Mouse (Mus musculus) ovary, adult 18-20 months (tissue): ENCODE measurements around the gene 1700001C19Rik.
"Not testable (repeated sequence)": the region's sequence is repeated elsewhere in the genome, so short reads cannot be mapped to it uniquely, and the experiment has no call there.

Source experiments
- DNase-seq: peaks from one replicate; pipeline ENCODE4 v3.0.0; 2022; ENCODE audit warnings: low spot score, mixed read lengths

Gene 1700001C19Rik

DNA sequence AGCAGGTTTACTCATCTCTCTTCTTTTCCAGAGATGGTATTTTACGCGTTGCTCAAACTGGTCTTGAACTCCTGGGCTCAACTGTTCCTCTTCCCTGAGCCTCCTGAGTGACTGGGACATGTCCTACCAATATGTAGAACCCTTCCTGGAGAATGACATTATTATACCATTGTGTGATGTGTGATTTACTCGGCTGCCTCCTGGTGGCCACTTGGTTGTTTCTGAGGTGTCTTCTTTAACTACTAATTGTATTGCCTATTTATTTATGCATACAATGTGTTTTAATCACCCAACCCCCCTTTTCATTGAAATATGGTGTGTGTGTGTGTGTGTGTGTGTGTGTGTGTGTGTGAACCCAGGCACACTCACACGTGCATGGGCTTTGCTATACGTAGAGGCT is 6.4 kb downstream of the 1700001C19Rik start:
- DNase-seq, result no peak

DNA sequence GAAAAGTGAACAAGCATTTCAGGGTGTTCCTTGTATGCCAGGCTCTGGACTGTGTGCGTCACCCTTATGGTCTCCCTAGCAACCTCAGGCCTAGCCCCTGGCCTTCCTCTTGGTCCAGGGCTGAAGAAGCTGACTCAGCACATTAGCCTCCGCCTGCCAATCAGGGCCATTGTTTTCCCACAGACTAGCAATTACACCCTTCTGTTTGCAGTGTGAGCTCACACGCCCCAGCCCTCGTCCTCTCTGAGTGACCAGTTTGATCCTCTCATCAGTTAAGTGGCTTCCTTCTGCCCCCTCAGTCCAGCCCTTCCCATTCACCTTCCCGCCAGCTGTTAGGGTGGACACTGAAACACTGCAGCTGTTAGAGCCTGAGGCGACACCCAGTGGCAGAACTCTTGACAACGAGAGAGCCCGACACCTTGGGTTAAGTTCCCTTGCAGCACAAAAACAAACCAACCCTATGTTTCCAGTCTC is 8.3 kb downstream of the 1700001C19Rik start:
- no peak for DNase-seq

DNA sequence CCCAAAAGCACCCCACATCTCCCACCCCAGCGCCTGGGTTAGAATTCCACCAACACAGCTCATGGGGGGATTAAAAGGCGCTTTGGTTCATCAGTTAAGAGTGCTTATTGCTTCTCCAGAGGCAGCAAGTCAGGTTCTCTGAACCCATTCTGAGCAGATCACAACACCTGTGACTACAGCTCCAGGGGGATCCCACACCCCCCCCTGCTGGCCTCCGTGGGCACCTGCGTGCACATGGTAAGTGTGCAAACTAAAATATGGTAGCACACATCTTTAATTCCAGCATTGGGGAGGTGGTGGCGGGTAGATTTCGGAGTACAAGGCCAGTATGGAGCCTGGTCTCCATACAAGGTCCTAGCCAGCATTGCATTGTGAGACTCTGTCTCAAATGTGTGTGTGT is 9.9 kb downstream of the 1700001C19Rik start:
- DNase-seq, result no peak

DNA sequence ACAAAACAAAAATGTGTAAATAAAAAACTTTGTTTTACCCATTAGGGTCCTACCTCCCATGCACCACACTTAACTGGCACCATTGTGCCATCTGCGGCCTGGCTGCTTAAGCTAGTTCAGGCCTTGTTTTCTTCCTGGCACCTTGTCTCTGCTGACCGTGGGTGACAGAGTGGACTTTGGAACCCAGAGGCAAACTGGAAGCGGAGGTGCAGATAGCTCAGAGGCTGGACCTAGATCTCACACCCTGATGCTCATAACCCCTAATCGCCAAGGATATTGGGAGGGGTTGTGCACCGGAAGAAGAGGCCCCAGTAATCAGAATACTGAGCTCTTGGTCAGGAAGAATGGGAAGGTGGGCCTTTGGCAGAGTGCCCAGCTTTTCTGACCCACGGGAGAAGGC is 13.0 kb downstream of the 1700001C19Rik start:
- no peak for DNase-seq

DNA sequence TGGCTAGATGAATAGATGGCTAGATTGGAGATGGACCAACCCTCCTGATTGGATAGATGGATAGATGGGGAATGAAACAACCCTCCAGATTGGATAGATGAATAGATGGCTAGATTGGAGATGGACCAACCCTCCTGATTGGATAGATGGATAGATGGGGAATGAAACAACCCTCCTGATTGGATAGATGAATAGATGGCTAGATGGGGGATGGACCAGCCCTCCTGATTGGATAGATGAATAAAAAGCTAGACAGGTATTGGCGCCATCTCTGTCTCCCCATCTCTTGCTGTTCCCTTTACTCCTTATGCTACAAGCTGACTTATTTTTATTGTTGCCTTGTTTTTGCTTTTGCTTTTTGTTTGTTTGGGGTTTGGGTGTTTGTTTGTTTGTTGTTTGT is 14.6 kb downstream of the 1700001C19Rik start:
- not testable (repeated sequence) for DNase-seq

DNA sequence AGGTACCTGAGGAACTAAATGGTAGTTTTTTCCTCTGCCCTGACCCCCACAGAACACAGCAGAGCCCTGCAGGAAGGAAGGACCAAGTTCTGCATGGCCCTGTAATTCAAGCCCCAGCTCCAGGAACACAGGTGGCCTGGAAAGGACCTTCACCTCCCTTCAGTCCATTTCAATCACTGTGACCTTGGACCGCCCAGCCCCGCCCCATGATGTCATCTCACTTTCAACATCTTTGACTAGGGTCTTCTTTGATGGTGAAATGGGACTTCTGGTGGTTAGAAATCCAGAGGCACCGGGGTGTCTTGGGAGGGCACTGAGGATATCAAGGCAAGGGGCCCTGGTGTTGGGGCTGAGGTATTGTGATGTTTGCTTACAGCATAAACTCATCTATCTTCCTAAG is 15.6 kb downstream of the 1700001C19Rik start:
- DNase-seq, result no peak

DNA sequence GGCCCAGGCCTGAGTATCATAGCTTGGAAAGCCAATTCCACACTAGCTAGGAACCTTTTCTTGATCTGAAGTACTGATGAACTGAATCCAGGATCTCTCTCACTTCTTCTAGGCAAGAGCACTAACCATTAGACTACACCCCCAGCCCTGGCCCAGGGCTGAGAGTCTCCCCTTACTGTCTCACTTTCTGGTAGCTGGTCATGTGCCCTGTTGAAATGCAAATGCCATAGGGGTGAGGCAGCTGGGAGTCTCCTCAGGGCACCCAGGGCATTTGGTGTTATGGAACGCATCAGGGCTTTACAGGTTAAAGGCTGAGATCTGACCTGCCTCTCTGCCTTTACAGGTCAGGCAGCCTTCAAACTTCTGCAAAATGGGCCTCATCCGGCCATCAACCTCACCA is 17.0 kb downstream of the 1700001C19Rik start:
- no peak for DNase-seq

DNA sequence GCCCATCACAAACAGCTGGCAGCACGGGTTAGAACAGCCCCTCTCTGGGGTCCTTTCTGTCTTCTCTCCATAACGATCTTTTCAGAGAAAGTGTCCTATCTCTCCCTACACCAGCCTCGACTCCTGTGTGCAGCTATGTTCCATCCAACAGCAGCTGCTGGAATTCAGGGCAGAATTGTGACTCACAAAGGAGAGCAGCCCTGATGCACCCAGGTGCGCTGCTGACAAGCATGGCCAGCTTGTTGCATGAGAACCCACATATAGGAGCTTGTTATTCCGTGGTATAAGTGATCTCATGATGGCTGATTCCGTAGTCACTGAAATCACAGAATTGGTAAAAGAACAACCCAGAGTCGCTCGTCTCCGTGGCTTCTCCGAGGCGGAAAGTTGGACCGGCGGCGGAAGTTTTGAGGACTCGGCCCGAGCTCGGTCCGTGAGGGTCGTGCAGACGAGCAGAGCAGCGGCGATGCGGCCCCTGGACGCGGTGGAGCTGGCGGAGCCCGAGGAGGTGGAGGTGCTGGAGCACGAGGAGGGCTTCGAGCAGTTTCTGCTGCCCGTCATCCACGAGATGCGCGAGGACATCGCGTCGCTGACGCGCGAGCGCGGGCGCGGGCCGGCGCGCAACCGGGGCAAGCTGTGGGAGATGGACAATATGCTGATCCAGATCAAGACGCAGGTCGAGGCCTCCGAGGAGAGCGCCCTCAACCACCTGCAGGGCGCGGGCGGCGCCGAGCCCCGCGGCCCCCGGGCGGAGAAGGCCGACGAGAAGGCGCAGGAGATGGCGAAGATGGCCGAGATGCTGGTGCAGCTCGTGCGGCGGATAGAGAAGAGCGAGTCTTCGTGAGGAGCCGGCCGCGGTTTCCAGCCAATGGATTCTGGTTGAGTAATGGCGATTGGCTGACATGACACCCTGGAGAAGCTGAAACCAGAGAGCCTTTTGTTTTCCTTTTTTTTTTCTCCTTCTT is 27.0 kb downstream of the 1700001C19Rik start:
- DNase-seq, result not testable (repeated sequence)

DNA sequence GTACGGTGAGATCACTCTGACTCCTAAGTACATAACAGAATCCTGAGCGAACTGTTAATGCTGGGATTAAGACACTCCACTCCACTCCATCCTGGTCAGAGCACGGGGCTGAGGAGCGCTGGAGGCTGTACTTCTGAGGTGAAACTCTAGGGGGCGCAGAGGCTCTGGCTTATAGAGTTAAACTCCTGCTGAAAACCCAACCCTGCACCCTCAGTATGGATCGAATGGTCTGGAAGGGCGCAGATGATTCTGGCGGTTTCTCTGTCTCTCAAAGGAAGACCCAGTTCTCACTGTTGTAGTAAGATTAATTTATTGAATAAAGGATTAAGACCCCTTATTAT is 28.6 kb downstream of the 1700001C19Rik start:
- DNase-seq, result no peak

DNA sequence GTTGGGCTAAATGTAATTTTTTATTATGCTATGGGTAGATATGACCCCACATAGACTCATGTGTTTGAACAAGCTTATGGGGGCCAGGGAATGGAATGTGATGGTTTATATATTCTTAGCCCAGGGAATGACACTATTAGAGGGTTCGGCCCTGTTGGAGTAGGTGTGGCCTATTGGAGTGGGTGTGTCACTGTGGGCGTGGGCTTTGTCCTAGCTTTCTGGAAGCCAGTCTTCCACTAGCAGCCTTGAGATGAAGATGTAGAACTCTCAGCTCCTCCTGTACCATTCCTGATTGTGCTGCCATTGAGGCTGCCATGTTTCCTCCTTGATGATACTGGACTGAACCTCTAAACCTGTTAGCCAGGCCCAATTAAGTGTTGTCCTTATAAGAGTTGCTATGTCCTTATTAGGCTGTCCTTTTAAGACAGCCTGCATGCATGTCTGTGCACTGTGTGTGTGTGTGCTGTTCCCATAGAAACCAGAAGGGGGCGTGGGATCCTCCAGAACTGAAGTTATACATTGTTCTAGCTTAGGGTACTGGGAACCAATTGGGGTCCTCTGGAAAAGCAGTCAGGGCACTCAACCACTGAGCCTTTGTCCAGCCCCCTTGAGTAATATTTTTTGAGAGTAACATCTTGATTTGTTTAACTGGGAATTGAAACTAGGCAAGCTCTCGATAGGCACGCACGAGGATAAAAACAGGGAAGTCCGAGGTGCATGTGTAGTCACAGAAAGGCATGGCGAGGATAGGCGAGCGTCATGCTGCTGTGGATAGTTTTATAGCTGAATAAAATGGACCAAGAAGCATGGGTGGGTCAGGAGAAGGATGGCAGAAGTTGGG is 29.2 kb downstream of the 1700001C19Rik start:
- no peak for DNase-seq

DNA sequence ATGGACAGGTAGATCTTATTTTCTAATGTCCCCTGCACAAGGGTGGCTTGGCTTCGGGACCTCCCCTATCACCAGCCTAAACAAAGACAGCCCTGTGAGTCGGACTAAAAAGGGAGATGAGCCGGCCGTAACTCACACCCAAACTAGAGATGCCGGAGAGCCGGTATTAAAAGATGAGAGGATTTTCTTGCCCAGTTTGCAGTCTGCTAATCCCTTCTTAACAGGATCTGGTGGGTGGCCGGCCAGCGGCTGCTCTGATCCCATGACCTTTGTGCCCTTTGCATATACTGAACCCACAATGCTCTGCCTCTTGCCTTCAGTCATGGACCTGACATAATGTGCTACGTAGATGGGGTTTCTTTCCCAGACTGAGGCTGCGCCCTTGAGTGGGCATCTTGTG is 36.7 kb downstream of the 1700001C19Rik start, which contains the start of gene Guca1a:
Guca1a (minus strand) TSS at position 134 of the 400 bp plus-strand sequence.
- DNase-seq, result no peak

DNA sequence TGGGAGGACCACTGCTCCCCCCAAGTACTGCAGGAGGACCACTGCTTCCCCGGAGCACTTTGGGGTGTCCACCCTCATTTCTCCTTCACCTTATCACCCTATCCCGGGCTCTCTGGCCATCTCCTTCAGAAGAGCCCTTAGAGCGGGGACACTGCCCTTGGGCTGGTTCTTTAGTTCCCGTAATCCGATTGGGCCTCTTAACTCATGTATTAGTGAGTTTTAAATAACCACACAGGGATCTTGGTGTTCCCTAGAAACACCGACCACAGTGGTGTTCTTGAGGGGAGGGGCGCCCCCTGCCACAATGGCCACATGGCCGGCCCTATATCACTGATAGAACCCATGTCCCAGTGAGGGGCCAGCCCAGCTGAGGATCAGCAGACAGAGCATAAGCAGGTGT is 38.1 kb downstream of the 1700001C19Rik start:
- DNase-seq, result no peak

DNA sequence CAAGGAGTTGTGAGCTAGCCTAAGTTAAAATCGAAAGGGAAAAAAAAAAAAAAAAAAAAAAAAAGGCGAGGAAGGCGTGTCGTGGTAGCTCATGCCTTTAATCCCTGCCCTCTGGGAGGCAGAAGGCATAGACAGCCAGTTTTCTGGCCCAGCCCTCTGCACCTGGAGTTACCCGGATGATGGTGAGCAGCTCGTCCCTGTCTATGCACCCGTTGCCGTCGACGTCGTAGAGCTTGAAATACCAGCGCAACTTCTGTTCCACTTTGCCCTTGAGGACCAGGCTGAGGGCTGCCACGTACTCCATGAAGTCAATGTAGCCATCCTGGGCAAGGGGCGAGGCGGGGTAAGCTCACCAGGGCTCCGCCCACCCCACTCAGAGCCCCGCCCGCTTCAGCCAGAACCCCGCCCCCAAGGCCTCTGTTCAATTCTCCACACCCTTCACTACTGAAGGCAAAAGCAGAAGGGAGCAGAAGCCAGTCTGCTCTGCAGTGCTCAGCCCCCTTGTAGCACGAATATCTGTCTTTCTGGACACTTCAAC is 41.7 kb downstream of the 1700001C19Rik start:
- peak; percentile 35 for DNase-seq

DNA sequence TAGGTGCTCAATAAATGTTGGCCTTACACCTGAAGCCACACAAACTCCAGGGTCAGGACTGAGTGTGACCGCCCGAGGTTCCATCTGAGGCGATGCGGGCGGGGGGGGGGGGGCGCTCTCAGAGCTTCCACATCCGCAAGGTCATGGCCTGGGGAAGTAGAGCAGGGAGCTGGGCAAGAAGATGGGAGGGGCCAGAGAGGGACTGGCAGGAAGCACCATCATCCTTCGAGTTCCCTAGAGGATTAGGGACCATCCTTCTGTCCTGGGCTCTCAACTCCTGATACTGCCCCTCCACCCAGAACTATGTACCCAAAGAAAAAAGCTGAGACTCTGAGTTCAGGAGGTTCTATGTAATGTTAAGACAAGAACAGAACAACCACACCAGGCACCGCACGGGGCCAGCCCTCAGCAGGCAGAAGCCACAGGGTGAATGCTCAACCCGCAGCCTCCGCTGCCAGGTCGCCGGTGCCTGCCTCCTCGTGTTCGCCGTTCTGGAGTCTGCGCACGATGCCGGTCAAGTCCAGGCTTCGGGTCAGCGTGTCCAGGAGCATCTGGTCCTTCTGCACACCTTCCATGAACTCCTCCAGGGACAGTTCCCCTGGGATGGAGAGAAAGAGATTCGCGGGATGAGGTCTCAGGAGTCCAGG is 42.8 kb downstream of the 1700001C19Rik start:
- DNase-seq, result no peak

DNA sequence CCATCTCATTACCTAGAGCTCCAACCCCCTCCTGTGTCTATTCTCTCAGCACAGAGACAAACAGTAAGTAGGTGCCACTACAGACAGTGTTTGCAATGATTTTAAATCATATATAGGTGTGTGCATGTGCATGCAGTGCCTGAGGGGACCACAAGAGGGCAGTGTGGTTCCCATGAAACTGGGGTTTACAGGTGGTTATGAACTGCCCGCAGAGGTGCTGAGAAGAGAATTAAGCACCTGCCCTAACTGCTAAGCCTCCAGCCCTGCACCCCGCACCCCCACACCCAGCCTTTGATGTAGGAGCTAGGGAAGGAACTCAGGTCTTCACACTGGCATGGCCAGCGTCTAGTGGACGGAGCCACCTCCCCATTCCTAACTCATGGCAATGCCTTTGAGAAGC is 50.5 kb downstream of the 1700001C19Rik start:
- DNase-seq, result no peak

DNA sequence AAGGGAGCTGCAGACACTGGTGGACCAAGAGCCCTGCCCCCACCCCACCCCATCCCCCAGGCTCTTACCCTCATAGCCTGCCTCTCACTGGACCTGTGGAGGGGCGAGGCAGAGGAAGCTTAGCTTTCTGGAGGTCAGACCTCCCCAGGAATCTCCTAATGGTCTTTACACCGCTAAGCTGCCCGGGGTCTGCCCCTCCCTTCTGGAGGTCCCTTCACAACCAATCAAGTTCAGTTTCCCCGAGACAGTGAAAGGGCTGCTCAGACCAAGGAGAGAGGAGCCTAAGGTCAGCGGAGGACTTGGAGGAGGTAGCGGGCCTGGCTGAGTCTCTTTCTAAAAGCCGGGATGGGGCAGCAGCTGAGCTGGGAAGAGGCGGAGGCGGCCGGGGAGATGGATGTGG is 52.0 kb downstream of the 1700001C19Rik start, which contains the start of gene Guca1b:
Guca1b (plus strand) TSS at position 249 of the 400 bp plus-strand sequence.
- no peak for DNase-seq

DNA sequence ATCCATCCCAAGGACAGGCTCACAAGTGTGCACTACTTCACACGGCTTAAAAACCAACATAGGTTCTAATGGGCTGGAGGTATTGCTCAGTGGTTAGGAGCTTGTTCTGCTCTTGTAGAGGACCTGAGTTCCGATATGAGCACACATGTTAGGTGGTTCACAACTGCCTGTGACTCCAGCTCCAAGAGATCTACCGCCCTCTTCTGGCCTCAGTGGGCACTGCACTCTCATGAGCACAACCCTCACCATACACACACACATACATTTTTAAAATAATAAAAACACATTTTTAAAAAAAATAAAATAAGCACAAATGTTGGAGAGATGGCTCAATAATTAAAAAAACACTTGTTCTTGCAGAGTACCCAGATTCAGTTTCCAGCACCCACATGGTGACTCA is 53.1 kb downstream of the 1700001C19Rik start:
- DNase-seq, result no peak

DNA sequence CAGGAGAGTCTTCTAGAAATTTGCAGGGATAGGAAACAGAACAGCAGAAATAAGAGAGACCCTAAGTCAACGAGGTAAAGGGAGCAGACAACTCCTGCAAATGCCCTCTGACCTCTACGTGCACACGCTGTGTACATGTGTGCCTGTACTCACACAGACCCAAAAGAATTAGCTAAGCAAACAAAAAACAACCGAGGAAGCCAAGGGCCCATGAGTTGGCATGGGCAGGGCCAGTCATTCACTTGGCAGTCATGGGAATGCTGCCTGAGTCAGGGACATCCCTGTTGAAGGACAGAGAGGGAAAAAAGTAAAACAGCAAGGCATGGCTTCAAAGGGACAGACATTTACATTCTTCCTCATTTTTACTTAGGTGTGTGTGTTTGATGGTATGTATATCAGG is 53.9 kb downstream of the 1700001C19Rik start:
- DNase-seq, result no peak

DNA sequence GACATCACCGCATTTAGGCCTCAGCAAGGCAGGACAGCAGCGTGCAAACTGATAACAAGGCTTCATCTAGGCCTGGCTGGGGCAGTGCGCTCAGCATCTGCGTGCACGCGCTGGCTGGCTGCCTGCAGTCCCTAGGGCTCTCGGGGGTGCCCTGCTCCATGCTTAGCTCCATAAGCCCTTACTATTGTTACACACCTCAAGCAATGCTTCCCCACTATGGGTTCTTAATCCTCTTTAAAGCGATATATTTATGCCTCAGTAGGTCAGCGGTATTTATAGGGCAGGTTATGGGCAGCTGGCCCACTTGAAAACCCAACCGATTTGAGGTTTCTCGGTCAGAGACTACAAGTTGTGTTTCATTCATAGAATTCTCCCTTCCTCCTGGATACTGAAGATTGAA is 55.3 kb downstream of the 1700001C19Rik start:
- no peak for DNase-seq

DNA sequence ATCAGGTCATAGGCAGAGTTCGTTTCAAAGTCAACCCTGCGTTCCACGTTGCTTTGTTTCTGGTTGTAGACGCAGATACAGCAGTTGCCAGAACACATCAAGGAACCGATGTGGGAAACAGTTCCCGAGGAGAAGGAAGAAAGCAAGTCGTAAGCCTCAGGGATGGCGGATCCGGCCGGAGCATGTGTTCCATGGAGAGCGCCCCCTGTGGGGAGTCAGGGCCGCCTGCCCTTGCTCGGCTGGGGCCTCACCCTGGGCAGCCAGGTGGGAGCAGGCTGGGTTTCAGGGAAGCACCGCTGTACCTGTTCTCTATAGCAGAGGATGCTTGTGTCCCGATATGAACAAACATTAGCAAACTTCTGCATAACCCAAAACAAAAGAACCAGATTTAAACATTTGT is 59.0 kb downstream of the 1700001C19Rik start:
- DNase-seq, result no peak

DNA sequence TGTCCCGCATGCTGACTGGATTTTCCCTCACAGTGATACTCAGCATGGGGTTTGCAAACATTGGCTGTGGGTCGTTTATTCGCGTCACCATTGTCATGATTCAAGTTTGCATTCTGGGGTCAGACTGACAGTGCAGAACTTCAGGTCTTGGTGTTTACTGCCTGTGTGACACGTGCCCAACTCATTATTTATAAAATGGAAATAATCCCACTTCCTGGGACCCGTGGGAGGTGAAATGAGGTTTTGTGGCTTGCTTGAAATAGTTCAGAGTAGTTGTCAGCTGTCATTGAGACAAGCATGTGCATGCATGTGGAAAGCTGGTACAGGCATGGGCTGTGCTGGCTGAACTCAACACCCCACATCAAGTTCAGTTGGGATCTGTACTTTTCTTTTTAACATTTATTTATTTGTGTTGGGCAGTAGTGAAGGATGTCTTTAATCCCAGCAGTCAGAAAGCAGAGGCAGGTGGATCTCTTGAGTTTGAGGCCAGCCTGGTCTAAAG is 60.3 kb downstream of the 1700001C19Rik start:
- DNase-seq, result no peak

DNA sequence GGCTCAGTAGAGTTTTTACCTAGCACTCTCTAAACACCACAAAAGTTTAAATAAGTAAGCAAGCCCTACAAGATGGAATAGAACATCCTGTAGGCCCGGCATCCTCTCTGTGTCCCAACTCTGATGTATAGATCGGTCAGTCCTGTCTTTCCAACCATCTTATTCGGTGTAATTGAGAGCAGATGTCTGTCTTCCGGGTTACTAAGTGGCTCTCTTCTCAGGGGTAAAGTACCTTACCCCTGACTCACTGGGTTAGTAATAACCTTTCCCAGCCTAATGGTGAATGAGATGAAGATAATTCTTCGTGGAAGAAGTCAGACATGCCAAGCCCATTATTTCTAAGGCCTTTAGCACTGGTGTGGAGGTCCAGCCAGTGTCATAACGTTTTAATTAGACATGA is 63.2 kb downstream of the 1700001C19Rik start:
- DNase-seq, result no peak
